Mouse (Mus musculus) heart, adult 2 months (tissue): ENCODE results near the gene Lpar2. TPM values are rescaled to one million over a fixed set of nuclear protein-coding genes. Genes with fewer than 3 reads are reported as not detected.

ENCODE experiments used
- DNase-seq, 2 experiments: peaks; one replicate each; pipeline ENCODE4 v3.0.0; 2021
- H3K27ac ChIP-seq: fragments of 200-600 bp; 2 replicates; pipeline ENCODE4 v1.8.1; 2022
- H3K27me3 ChIP-seq: fragments of 200-500 bp; 2 replicates; pipeline ENCODE4 v1.6.1; 2012; ENCODE audit warnings: mild to moderate bottlenecking, low read length, inconsistent platforms, mixed read lengths; ENCODE audit not compliant: control insufficient read depth, insufficient read depth
- H3K36me3 ChIP-seq: fragments of 200-500 bp; 2 replicates; pipeline ENCODE4 v1.6.1; 2012; ENCODE audit warnings: low read length, inconsistent platforms; ENCODE audit not compliant: control insufficient read depth, insufficient read depth
- H3K4me1 ChIP-seq: fragments of 200-500 bp; 2 replicates; pipeline ENCODE4 v1.6.1; 2011; ENCODE audit warnings: low read length; ENCODE audit not compliant: control insufficient read depth, insufficient read depth
- H3K4me3 ChIP-seq: fragments of 200-600 bp; 2 replicates; pipeline ENCODE4 v1.8.1; 2022
- H3K79me2 ChIP-seq: fragments of 200-500 bp; replicated peaks from 2 replicates; pipeline ENCODE4 v1.6.1; 2012; ENCODE audit warnings: mild to moderate bottlenecking, inconsistent platforms, low read length, moderate library complexity, mixed read lengths; ENCODE audit not compliant: control insufficient read depth, insufficient read depth
- H3K9ac ChIP-seq: fragments of 200-500 bp; 2 replicates; pipeline ENCODE4 v1.6.1; 2012; ENCODE audit warnings: low read depth, mild to moderate bottlenecking, control low read depth, inconsistent platforms, low read length, mixed read lengths
- CTCF ChIP-seq: fragments of 200-600 bp; IDR thresholded peaks from 2 replicates; pipeline ENCODE4 v1.8.1; 2022; ENCODE audit warnings: antibody characterized with exemption, mild to moderate bottlenecking, moderate library complexity
- EP300 ChIP-seq: fragments of 200-500 bp; IDR thresholded peaks from 2 replicates; pipeline ENCODE4 v1.6.1; 2011; ENCODE audit warnings: low read depth, low read length, control low read depth; ENCODE audit not compliant: insufficient read depth
- POLR2A ChIP-seq: fragments of 200-500 bp; IDR thresholded peaks from 2 replicates; pipeline ENCODE4 v1.6.1; 2011; ENCODE audit warnings: mild to moderate bottlenecking, low read depth, low read length, control low read depth; ENCODE audit not compliant: insufficient read depth
- WGBS: fragments of 180-500 bp; shearing (Covaris S2); methylation state at CpG from one replicate; pipeline ENCODE4 v1.1.7; 2018; 5-methylcytosine and 5-hydroxymethylcytosine counted together
- intact Hi-C: fragments of 180-260 bp; cut with DNase I; formaldehyde crosslinking; loops from one replicate; pipeline ENCODE4 v1.15.1; 2025
- long read RNA-seq: library from polyadenylated mRNA; stranded (forward); transcript quantifications from one replicate; pipeline ENCODE4 v2.0.0, GENCODE M21; 2021
- polyA plus RNA-seq: library from polyadenylated mRNA; depleted of rRNA; stranded (reverse); fragments of >200 nt; gene quantifications from 2 replicates; pipeline ENCODE4 v1.2.3, GENCODE M21; 2012; rRNA removed
- total RNA-seq, 2 experiments: library from RNA; stranded (reverse); gene quantifications; 2 replicates each; pipeline ENCODE4 v1.2.3; 2021

Lpar2 gene
- under 1 TPM; 0.18 to 0.25 TPM for total RNA-seq
- 0.32 and 0.53 TPM in 2 replicates for polyA plus RNA-seq
- long read RNA-seq: 0 reads

DNA sequence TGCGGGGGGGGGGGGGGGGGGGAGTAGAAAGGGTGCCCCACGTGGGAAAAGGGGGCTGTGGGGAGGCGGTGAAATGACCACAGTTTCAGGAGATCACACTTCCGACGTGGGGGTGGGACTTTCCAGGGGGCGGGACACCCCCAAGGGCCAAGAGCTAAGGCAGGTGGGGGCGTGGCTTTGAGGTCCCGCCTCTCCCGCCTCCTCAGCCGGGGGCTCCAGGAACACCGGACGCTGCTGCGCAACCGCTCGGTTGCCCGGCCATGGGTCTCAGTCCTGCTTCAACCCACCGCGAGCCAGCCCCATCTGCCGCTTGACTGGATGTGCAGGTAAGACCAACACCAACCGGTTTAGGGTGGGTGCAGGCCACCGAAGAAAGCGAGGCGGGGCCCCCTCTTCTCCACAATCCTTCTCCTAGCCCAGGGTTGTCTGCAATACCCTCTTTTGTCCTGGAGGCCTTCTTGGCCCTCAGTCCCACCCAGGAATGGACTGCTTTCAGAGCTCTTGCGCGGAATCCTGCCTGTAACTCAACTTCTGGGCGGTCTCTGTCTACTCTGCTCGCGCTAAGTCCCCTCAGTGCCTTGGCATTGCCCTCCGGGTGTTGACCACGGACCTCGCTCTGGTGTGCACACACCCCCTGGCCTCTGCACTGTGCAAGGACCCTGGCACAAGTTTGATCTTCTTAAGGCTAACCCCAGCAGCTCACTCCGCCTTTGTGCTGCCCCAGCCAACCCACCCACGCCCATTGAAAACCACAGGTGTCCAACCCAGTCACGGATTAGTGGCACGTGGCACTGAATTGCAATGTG, at the start of gene Lpar2:
Gene Lpar2 (plus strand): TSS at position 44 of the 806 bp plus-strand sequence.
- Histone ChIP-seq H3K4me3 (peak within 1 kb of the TSS; percentile 44), H3K27ac (no peak within 1 kb of the TSS), H3K4me1 (peaks cover 2% of the 10 kb centered on the region; the same call in 1 of the 2 replicates), H3K79me2 (no peaks in the 10 kb centered on the region), H3K36me3 (no peaks in the 10 kb centered on the region), H3K9ac (peak within 1 kb of the TSS; percentile 56), H3K27me3 (no peaks in the 10 kb centered on the region)
- TF ChIP-seq POLR2A: no peak
- TF ChIP-seq EP300: no peak
- TF ChIP-seq CTCF: no peak
- peak; percentile 38 to 61 for DNase-seq
- WGBS: 12% methylated on average over 30 of the region's 35 CpGs
- intact Hi-C loops: no loop called here

DNA sequence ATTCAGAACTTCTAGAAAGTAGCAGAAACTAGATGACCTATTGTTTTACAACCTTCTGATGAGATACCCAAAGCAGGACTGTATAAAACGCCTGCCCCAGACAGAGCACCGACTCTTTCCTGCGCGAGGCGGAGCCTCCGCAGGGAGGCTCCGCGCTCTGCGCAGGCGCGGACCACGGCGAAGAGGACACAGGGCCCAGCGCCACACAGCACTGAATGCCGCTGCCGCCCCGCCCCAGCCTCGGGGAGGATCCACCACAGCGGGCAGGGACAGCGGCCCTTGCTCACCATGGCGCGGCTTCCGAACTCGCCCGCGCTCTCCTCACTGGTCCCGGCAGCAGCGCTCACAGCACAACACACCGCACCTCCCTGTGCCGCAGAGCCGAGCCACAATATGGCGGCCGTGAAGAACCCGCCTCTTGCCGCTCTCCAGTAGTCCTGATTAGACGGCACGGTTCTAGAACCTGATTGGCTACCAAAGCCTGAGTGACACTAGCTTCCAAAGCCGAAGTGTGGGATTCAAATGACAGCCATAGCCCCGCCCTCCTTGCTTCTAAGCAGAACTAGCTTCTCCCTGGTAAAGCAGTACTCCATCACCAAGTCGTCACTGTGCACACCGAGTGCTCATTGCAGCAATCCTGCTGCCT, 47.6 kb upstream of the Lpar2 start, which contains the start of gene Gm20422:
Gene Gm20422 (minus strand): TSS at position 384 of the 646 bp plus-strand sequence.
- H3K9ac ChIP-seq: peak within 1 kb of the TSS; percentile 99
- H3K27ac ChIP-seq: peak within 1 kb of the TSS; percentile 99
- H3K79me2 ChIP-seq: peaks cover 8% of the 10 kb centered on the region
- 1% methylated on average over 41 of the region's 41 CpGs for WGBS
- TF ChIP-seq EP300 (0 out of 2 replicates have a peak, but pooled peaks have one; percentile 13), CTCF (no peak), POLR2A (peak; percentile 95)
- no peaks in the 10 kb centered on the region; the same call in 1 of the 2 replicates for H3K4me1 ChIP-seq
- H3K36me3 ChIP-seq: peaks cover 3% of the 10 kb centered on the region; the same call in 1 of the 2 replicates
- H3K27me3 ChIP-seq: no peaks in the 10 kb centered on the region
- intact Hi-C loops: loop anchor here (2.0 to 10.0 kb wide), 3 partner anchors 16 to 122 kb away; partner anchors contain the start of genes Atp13a1, Zfp866, Zfp869 and Zfp964
- peak within 1 kb of the TSS; percentile 86 for H3K4me3 ChIP-seq
- peak; percentile 91 to 95 for DNase-seq

DNA sequence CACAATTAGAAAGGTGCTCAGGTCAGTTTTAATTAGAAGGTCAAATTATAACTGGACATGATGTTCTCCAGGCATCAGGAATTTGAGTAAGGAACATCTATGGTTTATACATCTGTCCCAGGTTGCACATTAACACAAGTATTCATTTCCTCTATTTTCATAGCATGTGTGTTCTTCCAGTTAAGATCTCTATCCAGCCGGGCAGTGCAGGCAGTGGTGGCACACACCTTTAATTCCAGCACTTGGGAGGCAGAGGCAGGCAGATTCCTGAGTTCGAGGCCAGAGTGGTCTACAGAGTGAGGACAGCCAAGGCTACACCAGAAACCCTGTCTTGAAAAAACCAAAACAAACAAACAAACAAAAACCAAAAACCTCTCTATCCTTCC, 47.1 kb upstream of the Lpar2 start:
- no peak for DNase-seq
- TF ChIP-seq POLR2A: no peak
- no peak for TF ChIP-seq EP300
- no peak for TF ChIP-seq CTCF
- WGBS: 50% methylated on average over 2 of the region's 2 CpGs
- Histone ChIP-seq H3K27me3 (no peaks in the 10 kb centered on the region), H3K27ac (peak overlapping the region; percentile 99), H3K4me1 (no peaks in the 10 kb centered on the region; the same call in 1 of the 2 replicates), H3K4me3 (peak overlapping the region; percentile 86; the same call in 1 of the 2 replicates), H3K36me3 (peaks cover 3% of the 10 kb centered on the region; the same call in 1 of the 2 replicates), H3K9ac (no peak overlapping the region), H3K79me2 (peaks cover 6% of the 10 kb centered on the region; the same call in 1 of the 2 replicates)
- intact Hi-C loops: loop anchor here (2.0 to 10.0 kb wide), 2 partner anchors 16 to 60 kb away; partner anchors contain the start of genes Atp13a1, Zfp866 and Zfp869

DNA sequence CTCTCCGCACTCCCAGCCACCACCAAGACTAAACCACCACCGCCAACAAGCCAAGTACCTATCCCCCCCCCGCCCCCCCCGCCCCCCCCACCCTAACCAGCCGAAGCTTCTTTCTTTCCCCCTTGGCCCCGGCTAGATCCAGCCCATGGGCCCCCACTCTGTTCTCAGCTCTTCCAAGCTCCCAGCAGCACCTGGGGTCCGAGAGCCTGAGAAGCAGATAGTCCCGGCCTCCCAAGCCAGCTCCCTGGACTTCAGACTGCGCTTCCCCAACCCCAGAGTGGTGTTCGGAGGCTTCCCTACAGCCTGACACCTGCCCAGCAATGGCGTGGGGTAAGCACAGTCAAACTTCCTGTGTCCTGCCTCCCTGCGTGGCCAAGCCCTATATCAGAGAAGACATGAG, 45.1 kb upstream of the Lpar2 start:
- Histone ChIP-seq H3K27ac (no peak overlapping the region), H3K4me1 (no peaks in the 10 kb centered on the region), H3K79me2 (peaks cover 4% of the 10 kb centered on the region; the same call in 1 of the 2 replicates), H3K36me3 (peaks cover 3% of the 10 kb centered on the region; the same call in 1 of the 2 replicates), H3K9ac (no peak overlapping the region), H3K27me3 (no peaks in the 10 kb centered on the region), H3K4me3 (no peak overlapping the region)
- 66% methylated on average over 11 of the region's 12 CpGs for WGBS
- intact Hi-C loops: loop anchor here (10.0 kb wide), 1 partner anchor 62 kb away; the partner anchor contains the start of gene Zfp869
- TF ChIP-seq POLR2A: no peak
- no peak for TF ChIP-seq EP300
- TF ChIP-seq CTCF: no peak
- DNase-seq: no peak

DNA sequence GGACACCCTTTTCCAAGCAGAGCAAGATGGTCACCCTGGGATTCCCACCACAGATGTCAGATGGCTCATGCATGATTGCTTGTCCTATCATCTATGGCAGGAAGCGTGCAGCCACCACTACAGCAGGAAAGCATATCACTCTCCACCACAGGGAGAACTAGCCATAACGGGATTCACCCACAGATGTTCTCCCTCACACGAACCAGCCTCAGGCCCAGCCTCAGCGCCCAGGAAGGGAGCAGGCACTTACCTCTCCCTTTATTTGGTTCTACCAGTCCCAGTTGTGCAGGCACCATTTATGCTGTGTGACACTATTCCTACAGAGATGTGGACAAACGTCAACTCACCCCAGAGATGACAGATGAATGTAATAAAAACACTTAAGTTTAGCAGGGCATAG, 33.1 kb upstream of the Lpar2 start:
- intact Hi-C loops: no loop called here
- Histone ChIP-seq H3K27me3 (no peaks in the 10 kb centered on the region), H3K36me3 (peaks cover 3% of the 10 kb centered on the region; the same call in 1 of the 2 replicates), H3K27ac (no peak overlapping the region), H3K9ac (no peak overlapping the region), H3K4me1 (no peaks in the 10 kb centered on the region; the same call in none of the 2 replicates), H3K79me2 (peaks cover 3% of the 10 kb centered on the region), H3K4me3 (no peak overlapping the region)
- 83% methylated on average over 5 of the region's 5 CpGs for WGBS
- TF ChIP-seq POLR2A: no peak
- no peak for TF ChIP-seq EP300
- TF ChIP-seq CTCF: no peak
- no peak for DNase-seq
